Mouse (Mus musculus) megakaryocyte, embryonic 14.5 days (primary cell): ENCODE results near the gene Ltbp4.

Experiments used
- FLI1 ChIP-seq: IDR thresholded peaks from 2 replicates; pipeline ENCODE4 v1.6.1; 2012; ENCODE audit warnings: low read length, inconsistent platforms, mixed read lengths
- GATA1 ChIP-seq: IDR thresholded peaks from 3 replicates; pipeline ENCODE4 v1.6.1; 2012; ENCODE audit warnings: mixed read lengths, low read length, inconsistent platforms, borderline replicate concordance

GRCm38 (mm10) chr7:27355745-27356240 lies 18.3 kb upstream of the Ltbp4 start, which contains the start of gene Shkbp1:
- TF ChIP-seq GATA1 (no peak), FLI1 (no peak)
